Mouse (Mus musculus): ENCODE results near the gene C5ar1. TPM values are rescaled to one million over a fixed set of nuclear protein-coding genes. Genes with fewer than 3 reads are reported as not detected.

C5ar1 gene
- polyA plus RNA-seq, 1 experiment from 2014 or later, result 2.4 TPM

GRCm38 (mm10) chr7:16296146-16296545, 36.8 kb upstream of the C5ar1 start:
- Histone ChIP-seq H3K4me2 (ENCODE audit: low read length) (peak overlapping the region; percentile 86), H3K9me3 (ENCODE audit: control insufficient read depth, low read length) (no peaks in the 10 kb centered on the region), H3K4me3 (ENCODE audit: low read length) (no peak overlapping the region), H3K27ac (ENCODE audit: low read depth, low read length) (peak overlapping the region; percentile 42; the same call in 1 of the 2 replicates), H3K4me1 (ENCODE audit: control insufficient read depth, insufficient read depth, low read depth, low read length) (peaks cover 26% of the 10 kb centered on the region), H3K9ac (ENCODE audit: low read depth, low read length) (no peak overlapping the region), H3K27me3 (replicated peaks; ENCODE audit: control insufficient read depth, insufficient read depth, low read length) (no peaks in the 10 kb centered on the region), H3K36me3 (ENCODE audit: control insufficient read depth, insufficient read depth, low read length) (no peaks in the 10 kb centered on the region)
- 34% methylated on average over 2 of the region's 2 CpGs for WGBS
- no peak for ATAC-seq

GRCm38 (mm10) chr7:16295321-16295900, 36.1 kb upstream of the C5ar1 start:
- peak; percentile 37 for ATAC-seq
- 2% methylated on average over 35 of the region's 41 CpGs for WGBS
- peak overlapping the region; percentile 86 for H3K27ac ChIP-seq (ENCODE audit: low read depth, low read length)

GRCm38 (mm10) chr7:16294837-16295236, 35.5 kb upstream of the C5ar1 start:
- Histone ChIP-seq H3K36me3 (ENCODE audit: control insufficient read depth, insufficient read depth, low read length) (no peaks in the 10 kb centered on the region), H3K4me1 (ENCODE audit: control insufficient read depth, insufficient read depth, low read depth, low read length) (peaks cover 23% of the 10 kb centered on the region), H3K9ac (ENCODE audit: low read depth, low read length) (peak overlapping the region; percentile 70)

More at GRCm38 (mm10) chr7:16295321-16295900, 36.1 kb upstream of the C5ar1 start:
- peak overlapping the region; percentile 70 for H3K9ac ChIP-seq (ENCODE audit: low read depth, low read length)
- H3K4me1 ChIP-seq (ENCODE audit: control insufficient read depth, insufficient read depth, low read depth, low read length), result peaks cover 26% of the 10 kb centered on the region
- H3K4me3 ChIP-seq (ENCODE audit: low read length), result peak overlapping the region; percentile 56
- H3K9me3 ChIP-seq (ENCODE audit: control insufficient read depth, low read length), result no peaks in the 10 kb centered on the region
- no peaks in the 10 kb centered on the region for H3K27me3 ChIP-seq (replicated peaks; ENCODE audit: control insufficient read depth, insufficient read depth, low read length)
- peak overlapping the region; percentile 98 for H3K4me2 ChIP-seq (ENCODE audit: low read length)
- H3K36me3 ChIP-seq (ENCODE audit: control insufficient read depth, insufficient read depth, low read length), result no peaks in the 10 kb centered on the region

GRCm38 (mm10) chr7:16294346-16294745, 35.0 kb upstream of the C5ar1 start:
- H3K4me3 ChIP-seq (ENCODE audit: low read length), result no peak overlapping the region
- no peaks in the 10 kb centered on the region for H3K36me3 ChIP-seq (ENCODE audit: control insufficient read depth, insufficient read depth, low read length)
- ATAC-seq, result no peak
- no peaks in the 10 kb centered on the region for H3K9me3 ChIP-seq (ENCODE audit: control insufficient read depth, low read length)
- H3K4me1 ChIP-seq (ENCODE audit: control insufficient read depth, insufficient read depth, low read depth, low read length), result peaks cover 23% of the 10 kb centered on the region
- no peaks in the 10 kb centered on the region for H3K27me3 ChIP-seq (replicated peaks; ENCODE audit: control insufficient read depth, insufficient read depth, low read length)
- 22% methylated on average over 4 of the region's 4 CpGs for WGBS
- peak overlapping the region; percentile 98 for H3K4me2 ChIP-seq (ENCODE audit: low read length)
- no peak overlapping the region; the same call in 1 of the 2 replicates for H3K27ac ChIP-seq (ENCODE audit: low read depth, low read length)
- H3K9ac ChIP-seq (ENCODE audit: low read depth, low read length), result no peak overlapping the region

More at GRCm38 (mm10) chr7:16294837-16295236, 35.5 kb upstream of the C5ar1 start:
- peak; percentile 34 for ATAC-seq
- peak overlapping the region; percentile 56 for H3K4me3 ChIP-seq (ENCODE audit: low read length)
- WGBS, result under 1% methylated on average over 23 of the region's 23 CpGs
- peak overlapping the region; percentile 98 for H3K4me2 ChIP-seq (ENCODE audit: low read length)
- no peaks in the 10 kb centered on the region for H3K27me3 ChIP-seq (replicated peaks; ENCODE audit: control insufficient read depth, insufficient read depth, low read length)
- H3K9me3 ChIP-seq (ENCODE audit: control insufficient read depth, low read length), result no peaks in the 10 kb centered on the region
- H3K27ac ChIP-seq (ENCODE audit: low read depth, low read length), result peak overlapping the region; percentile 86

- Histone ChIP-seq H3K36me3 (ENCODE audit: control insufficient read depth, insufficient read depth, low read length) (peaks cover 6% of the 10 kb centered on the region), H3K27me3 (replicated peaks; ENCODE audit: control insufficient read depth, insufficient read depth, low read length) (no peaks in the 10 kb centered on the region), H3K4me3 (ENCODE audit: low read length) (no peak overlapping the region), H3K27ac (ENCODE audit: low read depth, low read length) (no peak overlapping the region), H3K4me2 (ENCODE audit: low read length) (no peak overlapping the region), H3K4me1 (ENCODE audit: control insufficient read depth, insufficient read depth, low read depth, low read length) (peaks cover 9% of the 10 kb centered on the region), H3K9me3 (ENCODE audit: control insufficient read depth, low read length) (no peaks in the 10 kb centered on the region), H3K9ac (ENCODE audit: low read depth, low read length) (no peak overlapping the region)
- WGBS, result 79% methylated on average over 1 of the region's 1 CpGs
- ATAC-seq, result no peak
Observed at GRCm38 (mm10) chr7:16287791-16288190, 28.5 kb upstream of the C5ar1 start.

- H3K4me3 ChIP-seq (ENCODE audit: low read length), result peak overlapping the region; percentile 51
- WGBS, result 78% methylated on average over 2 of the region's 2 CpGs
- peak overlapping the region; percentile 58 for H3K9ac ChIP-seq (ENCODE audit: low read depth, low read length)
- H3K36me3 ChIP-seq (ENCODE audit: control insufficient read depth, insufficient read depth, low read length), result peaks cover 9% of the 10 kb centered on the region
- H3K9me3 ChIP-seq (ENCODE audit: control insufficient read depth, low read length), result no peaks in the 10 kb centered on the region
- ATAC-seq, result no peak
- H3K4me1 ChIP-seq (ENCODE audit: control insufficient read depth, insufficient read depth, low read depth, low read length), result peaks cover 9% of the 10 kb centered on the region
- H3K27me3 ChIP-seq (replicated peaks; ENCODE audit: control insufficient read depth, insufficient read depth, low read length), result no peaks in the 10 kb centered on the region
- peak overlapping the region; percentile 83; the same call in 1 of the 2 replicates for H3K27ac ChIP-seq (ENCODE audit: low read depth, low read length)
- H3K4me2 ChIP-seq (ENCODE audit: low read length), result peak overlapping the region; percentile 63
Observed at GRCm38 (mm10) chr7:16287016-16287415, 27.7 kb upstream of the C5ar1 start.

- peak; percentile 95 for ATAC-seq
- Histone ChIP-seq H3K9me3 (ENCODE audit: control insufficient read depth, low read length) (no peaks in the 10 kb centered on the region), H3K36me3 (ENCODE audit: control insufficient read depth, insufficient read depth, low read length) (peaks cover 14% of the 10 kb centered on the region), H3K27me3 (replicated peaks; ENCODE audit: control insufficient read depth, insufficient read depth, low read length) (no peaks in the 10 kb centered on the region), H3K4me2 (ENCODE audit: low read length) (peak within 1 kb of the TSS; percentile 63), H3K4me1 (ENCODE audit: control insufficient read depth, insufficient read depth, low read depth, low read length) (peaks cover 9% of the 10 kb centered on the region), H3K9ac (ENCODE audit: low read depth, low read length) (peak within 1 kb of the TSS; percentile 62), H3K4me3 (ENCODE audit: low read length) (peak within 1 kb of the TSS; percentile 51), H3K27ac (ENCODE audit: low read depth, low read length) (peak within 1 kb of the TSS; percentile 83)
- under 1% methylated on average over 67 of the region's 70 CpGs for WGBS
Observed at GRCm38 (mm10) chr7:16286026-16286961, 27.0 kb upstream of the C5ar1 start, which contains the start of gene Ccdc9. TSS of gene Ccdc9 (minus strand) at chr7:16286795.

GRCm38 (mm10) chr7:16285450-16286025, 26.2 kb upstream of the C5ar1 start:
- 6% methylated on average over 14 of the region's 14 CpGs for WGBS
- Histone ChIP-seq H3K9ac (ENCODE audit: low read depth, low read length) (no peak overlapping the region; the same call in 1 of the 2 replicates), H3K27ac (ENCODE audit: low read depth, low read length) (peak overlapping the region; percentile 83; the same call in 1 of the 2 replicates), H3K4me2 (ENCODE audit: low read length) (peak overlapping the region; percentile 63), H3K9me3 (ENCODE audit: control insufficient read depth, low read length) (no peaks in the 10 kb centered on the region), H3K36me3 (ENCODE audit: control insufficient read depth, insufficient read depth, low read length) (peaks cover 18% of the 10 kb centered on the region), H3K4me1 (ENCODE audit: control insufficient read depth, insufficient read depth, low read depth, low read length) (peaks cover 9% of the 10 kb centered on the region), H3K4me3 (ENCODE audit: low read length) (peak overlapping the region; percentile 51), H3K27me3 (replicated peaks; ENCODE audit: control insufficient read depth, insufficient read depth, low read length) (no peaks in the 10 kb centered on the region)
- peak; percentile 32 for ATAC-seq
